8 mouse cellular contexts compared by ENCODE assay signal in genomic region chr1:168383832-168384593, GRCm38 (mm10). TPM values are rescaled to one million over a fixed set of nuclear protein-coding genes. Genes with fewer than 3 reads are reported as not detected.
DNase-seq lines count a peak whose midpoint lies in the region; ATAC-seq and TF ChIP-seq lines count a peak whose summit lies in the region.

No protein-coding gene starts in this region.

- 64% methylated on average over 5 of the region's 5 CpGs for WGBS in liver, embryonic 11.5 days
- 13% methylated on average over 5 of the region's 5 CpGs for WGBS in forebrain, embryonic 13.5 days
- WGBS in kidney, embryonic 15.5 days = 30% methylated on average over 5 of the region's 5 CpGs
- 31% methylated on average over 5 of the region's 5 CpGs for WGBS in neural tube, embryonic 14.5 days
- WGBS in liver, postnatal 0 days (ENCODE audit: insufficient replicate concordance) = 68% methylated on average over 5 of the region's 5 CpGs
- 92% methylated on average over 5 of the region's 5 CpGs for WGBS in thymus, adult 2 months

- no peak overlapping the region for H3K4me2 ChIP-seq in liver, embryonic 11.5 days
- peak overlapping the region; percentile 40 for H3K4me2 ChIP-seq in forebrain, embryonic 13.5 days
- H3K4me2 ChIP-seq in kidney, embryonic 15.5 days = peak overlapping the region; percentile 6; the same call in 1 of the 2 replicates
- no peak overlapping the region for H3K4me2 ChIP-seq in neural tube, embryonic 14.5 days (ENCODE audit: low read depth, low read length)
- H3K4me2 ChIP-seq in liver, postnatal 0 days (ENCODE audit: low read depth, low read length) = no peak overlapping the region

- no peaks in the 10 kb centered on the region for H3K36me3 ChIP-seq in liver, embryonic 11.5 days (ENCODE audit: control insufficient read depth, insufficient read depth, low read length)
- peaks cover 5% of the 10 kb centered on the region; the same call in 1 of the 2 replicates for H3K36me3 ChIP-seq in forebrain, embryonic 13.5 days (ENCODE audit: poor library complexity, severe bottlenecking)
- peaks cover 2% of the 10 kb centered on the region for H3K36me3 ChIP-seq in kidney, embryonic 15.5 days
- H3K36me3 ChIP-seq in neural tube, embryonic 14.5 days (ENCODE audit: control insufficient read depth, insufficient read depth, low read length) = no peaks in the 10 kb centered on the region
- H3K36me3 ChIP-seq in liver, postnatal 0 days (replicated peaks; ENCODE audit: insufficient read depth, low read length) = no peaks in the 10 kb centered on the region
- H3K36me3 ChIP-seq in thymus, adult 2 months (ENCODE audit: control insufficient read depth, insufficient read depth, low read length) = no peaks in the 10 kb centered on the region

- TF ChIP-seq EP300 in liver, postnatal 0 days (IDR thresholded peaks at IDR 0.05; ENCODE audit: low read depth) = no peak

- no peak overlapping the region for H3K9ac ChIP-seq in liver, embryonic 11.5 days (ENCODE audit: low read depth, low read length)
- peak overlapping the region; percentile 34; the same call in 1 of the 2 replicates for H3K9ac ChIP-seq in forebrain, embryonic 13.5 days
- H3K9ac ChIP-seq in kidney, embryonic 15.5 days = peak overlapping the region; percentile 30; the same call in 1 of the 2 replicates
- H3K9ac ChIP-seq in neural tube, embryonic 14.5 days (replicated peaks; ENCODE audit: low read depth, low read length) = no peak overlapping the region
- H3K9ac ChIP-seq in liver, postnatal 0 days (replicated peaks) = no peak overlapping the region

- no peaks in the 10 kb centered on the region for H3K27me3 ChIP-seq in liver, embryonic 11.5 days (replicated peaks; ENCODE audit: control insufficient read depth, insufficient read depth, low read length)
- no peaks in the 10 kb centered on the region for H3K27me3 ChIP-seq in forebrain, embryonic 13.5 days
- no peaks in the 10 kb centered on the region for H3K27me3 ChIP-seq in kidney, embryonic 15.5 days
- no peaks in the 10 kb centered on the region for H3K27me3 ChIP-seq in neural tube, embryonic 14.5 days (ENCODE audit: control insufficient read depth, insufficient read depth, low read length)
- no peaks in the 10 kb centered on the region for H3K27me3 ChIP-seq in liver, postnatal 0 days (ENCODE audit: insufficient read depth, low read length)
- no peaks in the 10 kb centered on the region for H3K27me3 ChIP-seq in thymus, adult 2 months (ENCODE audit: control insufficient read depth, insufficient read depth, low read length)

- H3K27ac ChIP-seq in liver, embryonic 11.5 days (ENCODE audit: low read depth, low read length) = peak overlapping the region; percentile 13; the same call in 1 of the 2 replicates
- peak overlapping the region; percentile 91 for H3K27ac ChIP-seq in forebrain, embryonic 13.5 days
- peak overlapping the region; percentile 95 for H3K27ac ChIP-seq in kidney, embryonic 15.5 days
- no peak overlapping the region for H3K27ac ChIP-seq in neural tube, embryonic 14.5 days (ENCODE audit: low read depth, low read length)
- H3K27ac ChIP-seq in liver, postnatal 0 days (ENCODE audit: low read depth) = no peak overlapping the region
- no peak overlapping the region for H3K27ac ChIP-seq in thymus, adult 2 months (ENCODE audit: control insufficient read depth, insufficient read depth, low read length)

- no peak for TF ChIP-seq CTCF in liver, postnatal 0 days (IDR thresholded peaks at IDR 0.05; ENCODE audit: low read depth)
- TF ChIP-seq CTCF in thymus, adult 2 months (IDR thresholded peaks at IDR 0.05; ENCODE audit: borderline replicate concordance, control insufficient read depth, extremely low read depth, insufficient read depth, low read length, poor library complexity) = no peak

- peaks cover 17% of the 10 kb centered on the region; the same call in 1 of the 2 replicates for H3K4me1 ChIP-seq in liver, embryonic 11.5 days (replicated peaks; ENCODE audit: control insufficient read depth, insufficient read depth, low read length)
- peaks cover 91% of the 10 kb centered on the region for H3K4me1 ChIP-seq in forebrain, embryonic 13.5 days
- H3K4me1 ChIP-seq in kidney, embryonic 15.5 days = peaks cover 86% of the 10 kb centered on the region
- peaks cover 36% of the 10 kb centered on the region for H3K4me1 ChIP-seq in neural tube, embryonic 14.5 days (ENCODE audit: control insufficient read depth, insufficient read depth, low read length)
- H3K4me1 ChIP-seq in liver, postnatal 0 days (ENCODE audit: insufficient read depth) = no peaks in the 10 kb centered on the region
- H3K4me1 ChIP-seq in thymus, adult 2 months (replicated peaks; ENCODE audit: control insufficient read depth, insufficient read depth, low read length) = no peaks in the 10 kb centered on the region

- H3K4me3 ChIP-seq in liver, embryonic 11.5 days (ENCODE audit: low read depth, low read length) = no peak overlapping the region
- H3K4me3 ChIP-seq in forebrain, embryonic 13.5 days = no peak overlapping the region
- no peak overlapping the region for H3K4me3 ChIP-seq in kidney, embryonic 15.5 days (replicated peaks)
- H3K4me3 ChIP-seq in neural tube, embryonic 14.5 days (ENCODE audit: low read depth, low read length) = no peak overlapping the region
- no peak overlapping the region for H3K4me3 ChIP-seq in liver, postnatal 0 days (ENCODE audit: low read depth, low read length)
- no peak overlapping the region for H3K4me3 ChIP-seq in thymus, adult 2 months (ENCODE audit: control insufficient read depth, insufficient read depth, low read length)

- no peak for TF ChIP-seq POLR2A in thymus, adult 2 months (IDR thresholded peaks at IDR 0.05; ENCODE audit: control insufficient read depth, extremely low read depth, insufficient read depth, low read length, poor library complexity)

- intact Hi-C loops in left cerebral cortex, postnatal 36 days (cut with DNase I) = loop anchor here (5.0 kb wide), 1 partner anchor 43 kb away; no protein-coding TSS in a partner anchor

- no peak for ATAC-seq in liver, embryonic 11.5 days (replicated peaks; ENCODE audit: low FRiP score)
- ATAC-seq in forebrain, embryonic 13.5 days = peak; percentile 77
- ATAC-seq in kidney, embryonic 15.5 days (replicated peaks; ENCODE audit: low FRiP score) = no peak
- ATAC-seq in neural tube, embryonic 14.5 days (ENCODE audit: low read depth) = 0 out of 2 replicates have a peak, but pooled peaks have one; percentile 13
- ATAC-seq in liver, postnatal 0 days = no peak

- no peaks in the 10 kb centered on the region for H3K9me3 ChIP-seq in liver, embryonic 11.5 days (ENCODE audit: control insufficient read depth, low read length)
- no peaks in the 10 kb centered on the region for H3K9me3 ChIP-seq in forebrain, embryonic 13.5 days (replicated peaks)
- no peaks in the 10 kb centered on the region for H3K9me3 ChIP-seq in kidney, embryonic 15.5 days (replicated peaks)
- no peaks in the 10 kb centered on the region for H3K9me3 ChIP-seq in neural tube, embryonic 14.5 days (ENCODE audit: control insufficient read depth, low read length)
- no peaks in the 10 kb centered on the region for H3K9me3 ChIP-seq in liver, postnatal 0 days (ENCODE audit: low read length)

- no peak for DNase-seq in liver, embryonic 11.5 days (ENCODE audit: low spot score)
- DNase-seq in liver = no peak
- DNase-seq in liver, postnatal 0 days = no peak
- DNase-seq in thymus, adult 2 months = no peak
- DNase-seq in left cerebral cortex, postnatal 36 days (ENCODE audit: low spot score in 2 of 2) = no peak

RNA-seq across cellular contexts. Expression of gene Pbx1, which starts 48.1 kb away (rescaled TPM):
- 14.6 and 17.0 TPM in 2 replicates for polyA plus RNA-seq in liver, embryonic 11.5 days (2014; fragmentation: Nextera tagmentation; extraction: Ambion mirVana)
- 72.2 and 78.9 TPM in 2 replicates for polyA plus RNA-seq in forebrain, embryonic 13.5 days (2015; fragmentation: Nextera tagmentation; extraction: Ambion mirVana)
- 81.9 and 84.5 TPM in 2 replicates for polyA plus RNA-seq in kidney, embryonic 15.5 days (2015; fragmentation: Nextera tagmentation; extraction: Ambion mirVana)
- 41.2 and 47.8 TPM in 2 replicates for polyA plus RNA-seq in neural tube, embryonic 14.5 days (2014; fragmentation: Nextera tagmentation; extraction: Ambion mirVana)
- 4.0 TPM in 2 replicates for polyA plus RNA-seq in liver, postnatal 0 days (2015; fragmentation: Nextera tagmentation; extraction: Ambion mirVana)
- 9.4 and 13.0 TPM in 2 replicates for polyA plus RNA-seq in thymus, adult 2 months (2012; rRNA removed)
- 100 to 1,000 TPM; 137 to 149 TPM for total RNA-seq in left cerebral cortex, postnatal 36 days (2021)

Comparison
In these comparisons a context has a peak if more than half of its experiments do, and no peak if none do; other contexts are left out.
1. H3K27ac ChIP-seq: peak in liver, embryonic 11.5 days (single experiment), forebrain, embryonic 13.5 days (single experiment) and kidney, embryonic 15.5 days (single experiment); none in neural tube, embryonic 14.5 days (single experiment), liver, postnatal 0 days (single experiment) and thymus, adult 2 months (single experiment).
2. ATAC-seq: peak in forebrain, embryonic 13.5 days (single experiment) and neural tube, embryonic 14.5 days (single experiment); none in liver, embryonic 11.5 days (single experiment), kidney, embryonic 15.5 days (single experiment) and liver, postnatal 0 days (single experiment).
3. H3K4me2 ChIP-seq: peak in forebrain, embryonic 13.5 days (single experiment) and kidney, embryonic 15.5 days (single experiment); none in liver, embryonic 11.5 days (single experiment), neural tube, embryonic 14.5 days (single experiment) and liver, postnatal 0 days (single experiment).
4. H3K9ac ChIP-seq: peak in forebrain, embryonic 13.5 days (single experiment) and kidney, embryonic 15.5 days (single experiment); none in liver, embryonic 11.5 days (single experiment), neural tube, embryonic 14.5 days (single experiment) and liver, postnatal 0 days (single experiment).